Mouse (Mus musculus) monocyte, adult 2 months (primary cell): ENCODE data around the gene St3gal6.

ENCODE experiments used
- DNase-seq, 2 experiments: peaks; one replicate each; pipeline ENCODE4 v3.0.0; 2022; ENCODE audit warnings: low spot score in 2 of 2, low read depth in 1 of 2

St3gal6 gene

DNA sequence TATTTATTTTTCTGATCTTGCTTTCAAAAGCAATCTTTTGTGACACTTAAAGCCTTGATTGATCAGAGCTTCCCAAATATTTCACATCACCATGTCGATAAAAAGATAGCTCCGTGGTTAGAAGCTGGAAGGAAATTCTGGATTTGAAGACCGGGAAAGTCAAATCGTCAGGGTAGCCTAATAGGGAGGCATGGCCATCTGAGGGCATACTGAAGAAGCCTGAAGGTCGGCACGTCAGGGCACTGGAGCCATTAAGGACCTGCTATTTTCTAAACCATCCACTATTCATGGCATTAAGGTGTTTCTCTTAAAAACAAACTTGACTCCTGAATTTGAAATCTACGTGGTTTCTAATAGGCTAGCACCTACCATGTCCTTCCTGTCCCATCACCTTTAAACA is 2.1 kb downstream of the St3gal6 start:
- DNase-seq = no peak

DNA sequence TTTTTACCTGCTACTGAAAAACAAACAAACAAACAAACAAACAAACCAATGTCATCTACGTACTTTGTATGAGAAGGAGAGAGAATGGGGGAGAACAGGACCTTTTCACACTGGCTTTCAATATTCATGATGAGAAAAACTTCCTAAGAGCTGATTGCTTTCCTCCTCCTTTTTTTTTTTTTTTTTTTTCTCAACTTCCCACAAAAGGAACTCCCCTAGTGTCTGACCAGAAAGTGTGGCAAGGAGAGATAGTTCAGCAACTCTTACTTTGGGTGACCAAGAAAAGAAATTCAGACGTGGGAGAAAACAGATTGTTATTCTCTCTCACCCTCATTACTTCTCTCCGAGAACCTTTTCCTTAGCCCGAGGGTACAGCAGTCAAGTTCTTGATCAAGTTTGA is 2.9 kb downstream of the St3gal6 start:
- no peak for DNase-seq

DNA sequence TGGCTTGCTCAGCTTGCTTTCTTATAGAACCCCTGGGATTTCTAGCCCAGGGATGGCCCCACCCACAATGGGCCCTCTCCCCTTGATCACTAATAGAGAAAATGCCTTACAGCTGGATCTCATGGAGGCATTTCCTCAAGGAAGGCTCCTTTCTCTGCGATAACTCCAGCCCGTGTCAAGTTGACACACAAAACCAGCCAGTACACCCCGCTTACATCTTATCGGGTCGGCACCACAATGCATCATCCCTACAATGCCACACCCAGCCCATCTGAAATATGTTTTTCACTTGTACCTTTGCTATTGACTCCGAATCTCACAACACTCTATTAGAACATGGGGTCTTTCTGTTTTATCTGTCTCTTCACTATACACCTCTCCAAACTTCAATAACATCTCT is 3.6 kb downstream of the St3gal6 start:
- no peak for DNase-seq

DNA sequence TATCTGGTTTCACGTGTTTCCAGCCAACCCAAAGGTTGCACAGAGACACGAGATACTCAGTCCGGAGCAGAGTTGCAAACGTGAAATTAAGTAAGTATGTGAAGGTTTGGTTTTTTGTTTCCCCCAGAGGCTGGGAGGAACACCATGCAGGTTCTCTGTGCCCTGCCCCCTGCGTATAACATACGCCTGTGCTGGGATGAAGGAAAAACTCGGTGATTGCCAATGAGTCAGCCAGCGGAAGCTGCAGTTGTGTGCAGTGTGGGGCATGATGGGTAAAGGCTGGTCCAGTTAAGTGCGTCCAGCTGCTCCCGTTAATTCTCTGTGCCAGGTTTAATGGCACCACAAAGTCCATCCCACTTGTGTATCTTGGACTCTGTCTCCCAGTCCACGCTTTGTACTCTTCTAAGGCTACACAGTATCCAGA is 4.4 kb downstream of the St3gal6 start:
- no peak for DNase-seq

DNA sequence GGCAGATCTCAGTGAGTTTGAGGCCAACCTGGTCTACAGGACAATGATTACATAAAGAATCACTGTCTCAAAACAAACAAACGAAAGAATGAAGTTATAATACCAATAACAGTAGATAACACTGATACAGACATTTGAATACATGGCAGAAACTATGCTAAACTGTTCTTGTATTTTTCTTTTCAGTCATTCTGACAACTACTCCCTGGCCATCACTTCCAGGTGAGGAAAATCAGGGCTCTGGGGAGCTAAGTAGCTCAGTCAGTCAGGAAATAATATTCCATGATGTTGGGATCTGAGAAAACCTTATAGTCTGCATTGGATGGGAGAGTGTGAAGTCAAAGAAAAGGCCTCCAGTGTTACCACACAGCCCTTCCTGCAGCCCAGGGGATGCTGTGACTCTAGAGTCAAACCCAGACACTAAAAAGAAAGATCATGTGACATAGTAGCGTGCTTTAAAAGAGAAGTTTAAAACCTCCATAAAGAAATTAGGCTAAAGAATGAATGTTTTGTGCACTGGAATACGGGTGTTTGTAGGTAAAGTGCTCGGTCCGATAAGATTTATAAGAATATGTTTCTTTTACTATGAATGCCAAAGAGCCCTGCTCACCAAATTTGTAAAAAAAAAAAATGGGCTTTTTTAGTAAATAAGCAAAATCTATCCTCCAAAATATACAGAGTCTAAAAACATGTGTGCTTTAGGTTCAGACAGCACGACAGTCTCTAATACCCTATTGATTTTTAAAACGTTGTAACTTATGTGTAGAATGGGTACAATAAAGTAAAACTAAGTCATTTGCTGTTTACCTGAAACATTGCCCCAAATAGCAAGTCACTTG is 6.9 kb downstream of the St3gal6 start:
- no peak for DNase-seq

DNA sequence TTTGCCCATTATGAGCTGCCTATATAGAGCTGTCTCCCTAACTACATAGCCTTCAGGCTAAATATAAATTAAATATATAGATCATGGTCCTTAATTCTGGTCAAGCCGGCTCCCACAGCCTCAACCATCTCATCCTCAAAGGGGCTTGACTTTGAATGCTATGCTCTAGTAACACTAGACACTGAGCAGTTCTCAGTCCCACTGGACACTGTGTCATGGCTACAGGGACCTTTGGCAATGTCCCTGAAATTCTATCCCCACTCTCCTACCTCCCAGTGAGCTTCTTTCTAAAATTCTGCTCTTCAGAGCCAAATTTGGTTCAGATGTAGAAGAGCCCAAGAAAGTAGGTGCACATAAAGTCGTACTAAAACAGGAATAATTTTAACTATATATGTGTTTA is 7.9 kb downstream of the St3gal6 start:
- no peak for DNase-seq

DNA sequence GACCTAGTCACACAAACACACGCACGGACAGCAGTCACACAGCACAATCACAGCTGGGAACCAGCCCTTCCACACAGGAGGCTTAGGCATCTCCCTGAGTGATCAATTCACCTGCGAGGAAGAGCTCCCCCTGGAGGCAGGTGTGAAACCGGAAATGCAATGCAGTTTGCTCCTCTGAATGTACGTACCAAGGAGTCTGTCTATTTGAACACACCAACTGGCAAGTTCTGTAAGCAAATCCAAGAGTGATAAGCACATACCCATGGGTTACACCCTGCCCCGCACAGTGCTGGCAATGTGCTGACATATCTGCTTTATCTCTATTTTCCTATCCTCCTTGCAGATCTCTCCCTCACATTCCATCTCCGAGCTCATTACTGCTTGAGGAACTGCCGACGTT is 9.5 kb downstream of the St3gal6 start:
- no peak for DNase-seq

DNA sequence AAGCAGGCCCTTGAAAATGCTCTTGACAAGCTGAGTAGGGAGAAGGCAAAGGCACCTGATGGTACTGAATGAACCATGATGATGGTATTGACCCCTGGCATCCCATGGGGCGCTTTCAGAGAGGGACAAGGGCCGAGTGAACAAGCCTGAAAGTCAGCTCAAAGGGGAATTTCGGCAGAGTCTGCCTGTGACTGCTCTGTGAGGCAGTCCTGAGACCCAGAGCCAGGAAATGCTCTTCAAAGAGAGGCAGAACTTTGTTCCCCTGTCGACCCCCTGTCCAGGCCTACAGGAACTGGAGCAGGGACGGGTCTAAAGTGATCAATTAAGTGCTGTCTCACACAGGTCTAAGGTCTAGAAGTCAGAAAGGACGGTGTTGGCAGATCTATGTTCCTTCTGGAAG is 10.3 kb downstream of the St3gal6 start:
- no peak for DNase-seq

DNA sequence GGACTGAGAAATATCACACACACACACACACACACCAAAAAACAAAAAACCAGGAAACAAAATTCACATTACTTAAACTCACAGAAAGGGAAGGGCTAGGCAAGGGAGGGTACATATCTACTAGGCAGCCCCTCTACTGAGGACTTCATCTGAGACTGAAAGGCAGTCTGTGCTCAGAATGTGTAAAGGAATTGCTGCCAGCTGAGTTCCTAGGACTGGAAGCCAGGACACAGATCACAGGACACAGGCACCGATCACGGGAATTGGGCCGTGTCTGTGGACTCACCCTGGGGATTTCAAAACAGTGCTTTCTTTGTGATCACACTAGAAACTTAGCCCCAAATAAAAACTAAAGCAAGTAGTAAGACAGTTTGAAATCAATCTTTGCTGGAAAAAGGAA is 11.2 kb downstream of the St3gal6 start:
- no peak for DNase-seq

DNA sequence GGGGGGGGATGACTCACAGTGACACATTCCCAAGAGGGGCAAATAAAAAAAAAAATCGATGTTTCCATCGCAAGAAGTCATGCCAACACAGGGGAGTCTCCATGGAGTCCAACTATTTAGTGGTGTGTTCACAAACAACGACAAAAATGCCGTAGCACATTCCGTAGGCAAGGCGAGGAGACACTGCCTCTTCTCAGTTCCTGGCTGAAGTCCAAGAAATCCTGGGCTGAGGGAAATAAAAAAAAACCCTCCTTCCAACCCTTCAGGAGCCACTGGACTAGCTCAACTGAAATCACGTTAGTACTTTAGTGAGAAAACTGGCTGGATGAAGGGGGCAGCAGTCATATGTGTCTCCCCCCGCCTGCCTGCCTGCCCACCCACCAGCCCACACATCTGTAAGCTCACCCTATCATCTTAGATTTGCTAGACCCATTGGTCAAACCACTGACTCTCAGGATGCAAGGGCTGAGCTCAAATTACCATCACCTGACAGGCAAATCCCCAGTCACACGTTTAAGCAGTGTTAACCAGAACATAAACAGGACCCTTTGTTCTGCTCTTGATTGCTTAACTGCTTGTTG is 11.8 kb downstream of the St3gal6 start:
- DNase-seq = no peak

DNA sequence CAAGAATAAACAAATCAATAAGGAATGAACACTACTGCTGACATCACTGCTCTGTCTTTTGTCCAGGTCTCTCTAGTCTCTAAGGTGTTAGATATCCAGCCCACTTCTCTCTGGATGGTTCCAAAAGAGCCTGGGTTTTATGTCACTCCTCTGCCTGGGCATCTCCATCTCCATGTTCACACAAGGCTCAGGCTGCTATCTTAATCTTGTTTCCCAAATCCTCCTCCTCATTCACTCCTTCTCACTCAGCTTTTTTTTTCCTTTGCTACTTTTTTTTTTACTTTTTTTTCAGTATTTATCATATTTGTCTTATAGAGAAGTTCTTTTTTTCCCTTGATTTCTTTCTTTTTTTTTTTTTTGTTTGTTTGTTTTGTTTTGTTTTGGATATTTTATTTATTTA is 19.1 kb downstream of the St3gal6 start:
- no peak for DNase-seq

DNA sequence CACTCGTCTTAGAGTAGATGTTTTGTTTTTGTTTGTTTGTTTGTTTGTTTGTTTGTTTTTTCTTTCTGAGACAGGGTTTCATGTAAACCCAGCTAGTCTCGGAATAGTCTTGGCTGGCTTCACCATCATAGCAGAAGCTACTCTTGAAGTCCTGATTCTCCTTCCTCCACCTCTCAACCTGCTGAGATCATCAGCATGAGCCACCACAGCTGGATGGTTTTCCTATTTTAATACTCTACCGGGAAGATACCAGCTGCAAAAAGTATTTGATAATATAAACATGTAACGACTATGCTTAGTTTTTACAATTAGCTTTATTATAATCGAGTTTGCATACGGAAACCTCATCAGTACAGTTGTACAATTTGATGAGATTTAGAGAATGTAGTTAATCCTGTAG is 21.5 kb downstream of the St3gal6 start:
- DNase-seq = no peak

DNA sequence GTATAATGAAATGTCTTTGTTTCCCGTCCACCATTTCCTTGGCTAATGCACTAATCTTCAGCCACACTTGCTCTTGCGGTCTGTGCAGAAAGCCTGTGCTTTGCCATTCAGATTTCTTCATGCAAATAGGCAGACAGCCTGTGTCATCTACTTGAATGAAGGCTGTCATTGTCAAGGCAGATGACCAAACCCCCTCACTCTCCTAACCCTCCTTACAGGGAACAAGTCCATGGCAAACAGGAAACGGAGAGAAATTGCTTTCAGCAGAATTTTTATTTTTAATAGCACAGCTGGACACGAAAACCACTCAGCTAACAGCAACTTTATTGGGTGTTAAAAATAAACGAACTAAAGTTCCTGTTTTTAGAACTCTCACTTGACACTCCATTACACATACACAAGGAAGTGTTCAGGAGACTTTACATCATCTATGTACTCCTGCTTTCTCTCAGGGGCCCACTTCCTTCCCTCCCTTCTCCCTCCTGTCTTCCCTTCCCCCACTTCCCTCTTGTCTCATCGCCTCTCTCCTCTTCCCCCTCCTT is 22.2 kb downstream of the St3gal6 start:
- no peak for DNase-seq

DNA sequence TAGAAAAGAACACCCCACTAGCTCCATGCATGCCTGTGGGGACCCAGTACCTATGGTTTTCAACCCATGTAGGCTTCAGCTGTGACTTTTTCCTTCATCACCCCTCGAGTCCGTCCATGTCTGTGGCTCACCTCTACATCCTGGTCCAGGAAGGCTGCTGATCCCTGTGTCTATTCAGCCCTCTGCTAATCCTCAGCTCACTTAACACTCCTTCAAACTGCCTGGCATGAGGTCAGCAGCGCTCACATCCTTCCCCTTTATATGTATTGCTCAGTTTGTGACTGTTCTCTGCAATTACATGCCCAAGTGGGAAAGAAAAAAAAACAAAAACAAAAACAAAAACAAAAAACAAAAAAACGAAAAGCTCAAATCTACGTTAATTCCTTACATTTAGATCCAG is 24.4 kb downstream of the St3gal6 start:
- no peak for DNase-seq

DNA sequence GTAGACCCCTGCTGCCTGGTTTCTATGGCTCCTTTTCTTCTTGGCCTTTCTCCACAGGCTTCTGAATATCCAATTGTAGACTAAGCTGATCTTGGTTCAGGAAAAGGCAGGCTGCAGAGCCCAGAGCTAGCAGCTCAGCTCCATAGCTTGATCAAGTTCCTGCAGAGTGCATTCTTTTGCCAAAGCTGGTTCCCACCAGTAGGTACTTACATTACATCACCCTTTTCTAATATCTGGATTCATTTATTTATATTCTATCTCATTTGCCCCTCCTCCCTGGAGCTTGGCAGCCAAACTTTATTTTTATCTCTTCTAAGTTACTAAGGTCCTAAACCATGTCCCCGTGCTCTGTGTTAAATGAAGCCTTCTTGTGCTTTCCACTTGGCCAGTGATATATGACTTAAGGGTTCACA is 24.9 kb downstream of the St3gal6 start:
- DNase-seq = no peak

DNA sequence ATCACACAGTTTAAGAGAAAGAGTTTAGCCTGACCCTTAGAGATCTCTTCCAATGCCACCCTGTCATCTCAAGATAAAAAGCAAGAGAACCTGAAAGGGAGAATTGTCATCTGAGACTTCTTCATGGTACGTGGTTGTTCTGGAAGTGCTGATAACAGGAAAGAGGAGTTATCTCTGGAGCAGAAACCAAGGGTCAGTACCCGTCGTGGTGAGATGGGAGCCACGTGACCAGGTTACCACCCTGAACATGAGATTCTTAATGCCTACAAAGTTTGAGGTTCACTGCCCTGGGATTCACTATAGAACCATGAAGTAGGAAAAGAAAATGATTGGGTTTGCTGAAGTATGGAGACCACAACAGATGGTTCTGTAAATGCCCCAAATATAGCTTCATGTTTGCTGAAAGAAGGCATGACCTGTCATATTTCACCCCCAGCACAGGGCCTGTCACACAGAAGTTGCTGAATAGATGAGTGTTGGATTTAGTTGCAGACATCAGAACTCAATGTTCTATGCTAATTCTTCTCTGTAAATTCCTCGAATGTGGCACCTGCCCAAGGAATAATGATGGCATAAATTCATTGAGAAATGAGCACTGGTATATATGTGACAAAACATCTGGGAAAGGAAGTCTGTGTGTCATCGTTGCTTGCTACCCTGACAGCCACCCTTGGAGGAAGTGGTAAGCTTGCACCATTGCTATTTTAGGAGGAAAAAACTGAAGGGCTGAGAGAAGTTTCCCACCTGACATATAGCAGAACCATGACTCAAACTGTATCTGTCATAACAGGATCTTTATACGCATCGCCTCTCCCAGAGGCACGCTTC is 25.9 kb downstream of the St3gal6 start:
- DNase-seq = peak; percentile 45 to 51

DNA sequence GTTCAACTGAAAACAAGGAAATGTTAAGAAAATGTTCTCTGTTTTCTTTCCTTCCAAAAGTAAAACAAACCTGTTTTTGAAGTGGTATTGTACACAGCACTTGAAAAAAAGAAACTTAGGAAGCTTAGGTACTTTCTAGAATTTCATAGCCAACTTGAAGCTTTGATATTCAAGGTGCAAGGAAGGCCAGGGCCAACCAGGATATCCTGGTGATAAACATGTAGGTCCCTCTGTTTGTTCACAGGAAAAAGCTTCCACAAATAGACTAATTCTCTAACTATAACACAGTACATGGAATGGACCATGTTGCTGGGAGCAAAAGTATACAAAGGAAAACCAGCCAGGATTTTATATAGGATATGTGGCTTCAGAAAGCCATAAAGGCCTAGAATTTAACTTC is 27.3 kb downstream of the St3gal6 start:
- no peak for DNase-seq

DNA sequence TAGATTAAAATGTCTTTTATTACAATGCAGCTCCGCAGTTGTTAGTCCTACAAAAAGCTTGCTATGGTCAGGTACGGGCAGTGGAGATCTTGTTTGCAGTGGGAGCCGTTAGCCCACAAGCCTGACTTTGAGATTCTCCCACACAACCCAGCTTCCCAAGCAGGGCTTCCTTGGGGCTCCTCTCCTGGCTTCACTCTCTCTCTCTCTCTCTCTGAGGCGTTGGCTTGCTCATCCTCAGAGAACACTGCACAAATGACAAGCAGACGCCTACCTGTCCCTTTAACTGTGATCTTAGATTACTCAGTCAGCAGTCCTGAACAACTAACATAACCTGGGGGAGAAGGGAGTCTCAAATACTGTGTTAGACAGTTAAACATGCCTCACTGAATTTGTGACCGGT is 36.2 kb downstream of the St3gal6 start:
- DNase-seq = no peak

DNA sequence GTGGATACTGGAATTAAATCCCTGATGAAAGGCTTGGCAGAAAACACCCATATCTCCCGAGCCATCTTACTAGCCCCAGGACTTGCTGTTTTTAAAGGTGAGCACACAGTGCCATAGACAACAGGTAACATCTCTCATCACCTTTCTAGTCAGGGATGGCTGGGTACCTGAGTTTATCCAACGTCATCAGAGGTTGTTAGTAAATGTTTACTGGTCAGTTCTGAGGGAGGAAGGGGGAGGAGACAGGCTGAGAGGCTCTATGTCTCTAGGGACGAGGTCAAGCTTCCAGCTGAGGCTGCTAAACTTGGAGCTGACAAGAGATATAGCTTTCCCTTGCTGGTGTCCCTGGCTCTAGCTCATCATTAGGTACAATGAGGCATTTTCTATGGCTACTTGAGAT is 41.7 kb downstream of the St3gal6 start:
- DNase-seq = no peak

DNA sequence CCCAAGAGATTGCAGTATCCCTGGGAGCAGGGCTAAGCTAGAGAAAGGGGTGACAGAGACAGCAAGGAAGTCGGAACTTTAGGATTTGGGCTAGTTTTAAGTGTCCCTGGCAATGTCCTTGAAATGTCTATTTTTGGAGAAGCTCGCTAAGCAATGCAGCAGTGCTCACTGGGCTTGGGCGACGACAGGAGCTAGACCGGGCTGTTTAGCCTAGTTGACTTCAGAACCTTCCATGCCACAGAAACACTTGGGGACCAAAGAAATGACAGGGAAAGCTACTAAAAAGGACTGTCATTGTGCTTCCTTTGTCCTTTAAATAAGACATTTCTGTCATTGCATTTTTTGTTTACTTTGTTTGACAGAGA is 42.2 kb downstream of the St3gal6 start:
- no peak for DNase-seq

DNA sequence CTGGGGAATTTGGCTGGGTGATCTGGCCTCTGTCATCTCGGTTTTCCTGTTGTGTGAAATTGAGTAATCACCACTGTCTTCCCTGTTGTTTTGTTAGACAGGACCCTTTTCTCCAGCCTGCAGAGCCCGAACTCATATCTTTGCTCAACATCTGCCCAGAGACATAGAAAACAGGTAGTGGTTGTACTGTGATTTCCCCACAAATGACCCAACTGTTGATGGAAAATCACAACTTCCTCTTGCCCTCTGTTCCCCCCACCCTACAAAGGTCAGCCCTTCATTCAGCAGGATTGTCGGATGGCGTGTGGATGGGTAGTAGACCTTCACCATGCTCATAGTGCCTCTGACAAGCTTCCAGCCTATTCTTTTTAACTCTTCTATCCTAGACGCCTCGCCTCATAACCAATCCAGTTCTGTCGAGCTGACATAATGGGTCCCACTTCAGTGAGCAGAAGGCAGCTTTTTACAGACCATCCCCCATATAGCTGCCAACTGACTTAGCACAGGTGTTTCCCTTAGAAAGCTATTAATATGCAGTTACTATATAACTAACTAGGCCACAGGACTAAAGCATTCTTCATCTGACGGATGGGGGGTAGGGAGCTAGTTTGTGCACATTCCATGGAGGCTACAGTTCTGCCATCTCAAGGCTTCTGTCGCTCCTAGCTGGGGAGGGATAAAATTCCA is 42.7 kb downstream of the St3gal6 start:
- DNase-seq = no peak
